In the genomic region with DNA sequence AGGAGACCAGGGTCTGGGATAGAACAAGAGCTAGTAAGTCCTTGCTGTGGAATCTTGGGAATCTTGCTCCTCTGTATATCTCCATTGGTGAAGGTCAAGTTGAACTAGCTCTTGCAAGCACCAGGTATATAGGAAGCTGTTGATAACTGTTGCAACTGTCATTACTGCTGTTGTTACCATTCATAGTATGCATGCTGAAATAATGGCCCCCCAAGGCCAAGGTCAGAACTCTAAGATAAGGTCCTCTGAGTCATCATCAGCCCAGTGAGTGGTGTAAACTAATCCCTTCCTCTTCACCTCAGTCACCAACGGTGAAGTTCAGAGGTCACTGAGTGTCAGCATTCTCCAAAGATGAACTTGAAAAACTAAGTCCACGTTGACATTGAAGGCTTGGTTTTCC, we compare ENCODE assay signal across 6 mouse cellular contexts.
"Had no signal": no experiment of that assay in that cellular context is flagged by ENCODE, and none has a peak within 500 bp of the region (broad histone marks: within the 10 kb centered on the region; RNA-seq: fewer than 3 reads in every experiment).

No protein-coding gene starts in this region.

- DNase-seq: kidney, postnatal 10 days; kidney, postnatal 4 days; left cerebral cortex, postnatal 4 days; liver, embryonic 13.5 days; lung, adult 18-20 months; thymus, postnatal 4 days had no signal
